Comparison of ENCODE assay signal across 11 mouse cellular contexts in the genomic region with DNA sequence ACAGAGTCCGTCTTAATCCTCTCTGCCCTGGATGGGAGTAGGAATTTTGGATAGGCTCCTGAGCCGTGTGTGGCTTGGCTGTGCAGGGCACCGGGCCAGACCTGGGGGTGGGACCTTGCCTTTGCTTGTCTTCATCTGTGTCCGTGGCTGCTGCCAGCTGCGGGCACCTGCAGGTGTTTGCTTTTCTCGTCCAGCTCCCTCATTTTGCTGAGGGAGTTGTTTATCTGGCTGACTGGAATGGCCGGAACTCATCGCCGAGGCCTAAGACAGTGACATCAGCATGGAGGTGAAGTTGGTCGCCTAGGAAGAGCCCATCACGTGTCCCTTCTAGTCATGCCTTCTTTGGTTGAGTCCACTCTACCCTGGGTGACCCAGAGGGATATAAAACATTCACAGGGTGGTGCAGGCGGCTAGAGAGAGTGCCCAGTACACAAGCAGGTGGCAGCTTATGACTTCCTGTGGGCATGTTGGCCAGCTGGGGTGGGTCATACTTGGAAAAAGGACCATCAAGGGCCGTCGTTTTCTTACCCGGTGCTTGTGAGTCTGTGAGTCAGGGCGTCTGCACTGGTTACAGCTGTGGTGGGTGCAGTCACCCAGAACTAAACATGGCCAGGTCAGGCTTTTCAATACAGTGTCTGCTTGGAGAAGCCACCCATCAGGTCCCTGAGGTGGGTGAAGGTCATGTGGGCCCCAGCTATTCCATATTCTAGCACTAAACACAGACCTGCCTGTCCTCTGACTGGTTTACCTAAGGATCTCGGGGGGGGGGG. TPM values are rescaled to one million over a fixed set of nuclear protein-coding genes. Genes with fewer than 3 reads are reported as not detected.
DNase-seq lines count a peak whose midpoint lies in the region; ATAC-seq lines count a peak whose summit lies in the region.
"Had no signal": no experiment of that assay in that cellular context is flagged by ENCODE, and none has a peak within 500 bp of the region (broad histone marks: within the 10 kb centered on the region; RNA-seq: fewer than 3 reads in every experiment).

No protein-coding gene starts in this region.

- intact Hi-C loops in heart, postnatal 25 days (cut with DNase I): no loop called here

- H3K27ac ChIP-seq in neural tube, embryonic 13.5 days (replicated peaks): peak overlapping the region; percentile 90
- H3K27ac ChIP-seq in hindbrain, embryonic 12.5 days: peak overlapping the region; percentile 95
- H3K27ac ChIP-seq: heart, adult 2 months; liver, embryonic 15.5 days had no signal

- peaks cover 56% of the 10 kb centered on the region for H3K36me3 ChIP-seq in neural tube, embryonic 13.5 days
- peaks cover 38% of the 10 kb centered on the region for H3K36me3 ChIP-seq in hindbrain, embryonic 12.5 days

- ATAC-seq in neural tube, embryonic 13.5 days (ENCODE audit: low read depth): no peak
- no peak for ATAC-seq in hindbrain, embryonic 12.5 days (ENCODE audit: low FRiP score)

- no peak overlapping the region for H3K4me3 ChIP-seq in neural tube, embryonic 13.5 days
- H3K4me3 ChIP-seq in hindbrain, embryonic 12.5 days: no peak overlapping the region
- H3K4me3 ChIP-seq: heart, adult 2 months; liver, embryonic 15.5 days had no signal

- no peaks in the 10 kb centered on the region for H3K27me3 ChIP-seq in neural tube, embryonic 13.5 days
- H3K27me3 ChIP-seq in hindbrain, embryonic 12.5 days: no peaks in the 10 kb centered on the region
- H3K27me3 ChIP-seq: liver, embryonic 15.5 days had no signal

- H3K4me1 ChIP-seq in neural tube, embryonic 13.5 days (replicated peaks): peaks cover 76% of the 10 kb centered on the region
- H3K4me1 ChIP-seq in hindbrain, embryonic 12.5 days: peaks cover 80% of the 10 kb centered on the region

- 77% methylated on average over 16 of the region's 17 CpGs for WGBS in neural tube, embryonic 13.5 days
- WGBS in hindbrain, embryonic 12.5 days: 80% methylated on average over 17 of the region's 17 CpGs

- H3K9ac ChIP-seq in neural tube, embryonic 13.5 days: 0 out of 2 replicates have a peak overlapping the region, but pooled peaks have one; percentile 51
- no peak overlapping the region for H3K9ac ChIP-seq in hindbrain, embryonic 12.5 days
- H3K9ac ChIP-seq: liver, embryonic 15.5 days had no signal

- H3K9me3 ChIP-seq in neural tube, embryonic 13.5 days: no peaks in the 10 kb centered on the region
- no peaks in the 10 kb centered on the region for H3K9me3 ChIP-seq in hindbrain, embryonic 12.5 days (replicated peaks)
- H3K9me3 ChIP-seq: liver, embryonic 15.5 days had no signal

- no peak for DNase-seq in neural tube, embryonic 10.5 days (ENCODE audit: extremely low spot score, low spot score)
- peak; percentile 81 to 91 for DNase-seq in kidney, postnatal 25 days
- DNase-seq in thymus, postnatal 14 days: no peak
- DNase-seq in embryo, embryonic 10 days (ENCODE audit: low spot score): no peak
- no peak for DNase-seq in spleen, postnatal 4 days (ENCODE audit: low spot score in 2 of 2)
- no peak for DNase-seq in heart, postnatal 25 days (ENCODE audit: low spot score)

- no peak overlapping the region for H3K4me2 ChIP-seq in neural tube, embryonic 13.5 days
- H3K4me2 ChIP-seq in hindbrain, embryonic 12.5 days (replicated peaks): no peak overlapping the region
- H3K4me2 ChIP-seq: liver, embryonic 15.5 days had no signal

RNA-seq across cellular contexts. Expression of a gene that starts 15.1 kb away (rescaled TPM):
- 114 and 123 TPM in 2 replicates for polyA plus RNA-seq in neural tube, embryonic 13.5 days (2015; fragmentation: Nextera tagmentation; extraction: Ambion mirVana)
- polyA plus RNA-seq in hindbrain, embryonic 12.5 days (2016; fragmentation: Nextera tagmentation; extraction: Ambion mirVana): 111 and 120 TPM in 2 replicates
- total RNA-seq in heart, postnatal 25 days (2021): 10 to 100 TPM; 41.3 to 46.2 TPM

RNA-seq across cellular contexts. Expression of a gene that starts 26.6 kb away (rescaled TPM):
- polyA plus RNA-seq in neural tube, embryonic 13.5 days (2015; fragmentation: Nextera tagmentation; extraction: Ambion mirVana): 31.0 and 32.3 TPM in 2 replicates
- polyA plus RNA-seq in hindbrain, embryonic 12.5 days (2016; fragmentation: Nextera tagmentation; extraction: Ambion mirVana): 14.1 and 14.8 TPM in 2 replicates
- total RNA-seq in heart, postnatal 25 days (2021): under 1 TPM; 0.83 to 0.87 TPM

RNA-seq across cellular contexts. Expression of a gene that starts 31.7 kb away (rescaled TPM):
- polyA plus RNA-seq in neural tube, embryonic 13.5 days (2015; fragmentation: Nextera tagmentation; extraction: Ambion mirVana): 351 and 415 TPM in 2 replicates
- polyA plus RNA-seq in hindbrain, embryonic 12.5 days (2016; fragmentation: Nextera tagmentation; extraction: Ambion mirVana): 347 and 376 TPM in 2 replicates
- 100 to 1,000 TPM; 454 to 515 TPM for total RNA-seq in heart, postnatal 25 days (2021)

RNA-seq across cellular contexts. Expression of a gene that starts 38.2 kb away (rescaled TPM):
- polyA plus RNA-seq in neural tube, embryonic 13.5 days (2015; fragmentation: Nextera tagmentation; extraction: Ambion mirVana): 0.67 TPM in 1 of 2 replicates, not detected in the other
- 0.68 and 0.98 TPM in 2 replicates for polyA plus RNA-seq in hindbrain, embryonic 12.5 days (2016; fragmentation: Nextera tagmentation; extraction: Ambion mirVana)
- total RNA-seq in heart, postnatal 25 days (2021): not detected
- total RNA-seq: heart, adult 2 months had no signal
- polyA plus RNA-seq: embryonic facial prominence, embryonic 11.5 days; liver, embryonic 15.5 days had no signal

RNA-seq across cellular contexts. Expression of a gene that starts 47.6 kb away (rescaled TPM):
- polyA plus RNA-seq in neural tube, embryonic 13.5 days (2015; fragmentation: Nextera tagmentation; extraction: Ambion mirVana): 18.8 and 19.1 TPM in 2 replicates
- polyA plus RNA-seq in hindbrain, embryonic 12.5 days (2016; fragmentation: Nextera tagmentation; extraction: Ambion mirVana): 22.0 and 25.4 TPM in 2 replicates
- 1 to 10 TPM; 7.0 to 7.2 TPM for total RNA-seq in heart, postnatal 25 days (2021)

Comparison
In these comparisons a context has a peak if more than half of its experiments do, and no peak if none do; other contexts are left out.
1. DNase-seq: peak in kidney, postnatal 25 days (2 of 2); none in neural tube, embryonic 10.5 days (single experiment), thymus, postnatal 14 days (single experiment), embryo, embryonic 10 days (single experiment), spleen, postnatal 4 days (0 of 2) and heart, postnatal 25 days (single experiment).